Mouse (Mus musculus): ENCODE results near the gene Tcam1.

DNA sequence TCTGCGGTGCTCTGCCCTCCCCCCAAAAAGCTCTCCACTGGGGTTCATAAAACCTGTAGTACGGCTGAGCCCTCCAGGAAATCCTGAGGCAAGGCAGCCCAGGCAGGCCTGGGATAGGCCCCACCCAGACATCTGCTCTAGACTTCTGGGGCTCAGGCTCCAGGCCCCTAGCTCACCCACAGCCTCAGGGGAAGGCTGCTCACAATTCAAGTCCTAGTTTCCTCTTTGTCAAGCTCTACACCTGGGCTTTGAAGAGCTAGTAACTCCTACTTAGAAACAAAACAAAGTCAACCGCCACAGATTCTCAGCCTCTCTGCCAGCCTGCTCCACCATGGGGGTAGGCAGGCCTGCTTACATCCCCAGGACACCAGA is 7.4 kb upstream of the Tcam1 start:
- TF ChIP-seq CTCF (IDR thresholded peaks at IDR 0.05; ENCODE audit: extremely low read depth, insufficient read length, insufficient replicate concordance, low read depth, low read length) (no peak), POLR2A (IDR thresholded peaks at IDR 0.05; ENCODE audit: low read depth, low read length) (no peak)

All from small intestine, adult 2 months (tissue).